Mouse (Mus musculus): ENCODE measurements at regions not wholly inside any gene's neighbourhood (a gene's known extent, or its start where the extent isn't known, plus 50 kb on each side); places are given as distances from the start of the nearest gene placed in this dataset.
"Not testable (repeated sequence)": the region's sequence is repeated elsewhere in the genome, so short reads cannot be mapped to it uniquely, and the experiment has no call there.

DNA sequence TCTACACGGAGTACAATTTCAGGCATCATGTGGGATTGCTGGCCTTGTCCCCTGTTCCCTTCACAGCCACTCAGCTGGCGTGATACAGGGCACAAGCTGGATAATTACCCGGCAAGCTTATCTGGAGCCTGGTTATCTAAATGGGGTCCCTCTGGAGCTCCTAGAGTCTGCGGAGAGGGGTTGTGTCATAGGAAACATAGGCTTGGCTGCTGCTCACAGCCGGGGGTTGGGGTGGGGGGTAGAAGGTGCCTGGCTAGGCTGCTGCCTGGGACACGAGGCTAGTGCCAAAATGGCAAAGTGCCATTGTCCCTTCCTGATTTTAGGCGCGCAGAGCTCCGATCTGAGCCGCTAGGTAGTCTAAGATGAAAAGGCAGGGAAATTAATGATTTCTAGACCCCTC lies 88.6 kb downstream of the Phlda1 start:
- no peak for ATAC-seq (ENCODE audit: low FRiP score)
- H3K9ac ChIP-seq, result no peak overlapping the region
- 75% methylated on average over 10 of the region's 10 CpGs for WGBS

DNA sequence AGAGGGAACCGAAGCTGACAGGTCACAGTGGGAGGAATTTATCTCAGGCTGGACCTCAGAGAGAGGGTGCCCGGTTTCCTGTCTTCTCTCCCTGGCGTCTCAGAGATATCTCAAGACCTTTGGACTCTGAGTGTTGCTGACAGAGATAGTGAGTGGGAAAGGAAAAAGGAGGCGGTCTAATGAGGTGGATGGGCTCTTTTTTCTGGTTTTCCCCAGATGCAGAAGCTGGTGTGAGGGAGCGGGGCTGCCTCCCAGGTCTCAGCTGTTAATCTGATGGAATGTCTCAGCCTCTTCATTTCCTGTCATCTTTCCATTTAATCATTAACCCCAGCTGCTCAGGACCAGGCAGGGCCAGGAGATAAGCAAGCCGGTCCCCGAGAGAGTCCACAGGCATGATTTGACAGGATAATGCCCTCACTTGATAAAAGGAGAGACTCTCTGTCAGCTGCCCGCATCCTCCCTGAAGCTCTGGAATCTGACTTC lies 89.5 kb downstream of the Phlda1 start:
- Histone ChIP-seq H3K4me2 (no peak overlapping the region), H3K4me3 (no peak overlapping the region), H3K9me3 (no peaks in the 10 kb centered on the region), H3K9ac (no peak overlapping the region), H3K27me3 (no peaks in the 10 kb centered on the region), H3K4me1 (replicated peaks) (peaks cover 30% of the 10 kb centered on the region), H3K27ac (peak overlapping the region; percentile 52; the same call in 1 of the 2 replicates), H3K36me3 (no peaks in the 10 kb centered on the region)
- ATAC-seq (ENCODE audit: low FRiP score), result peak; percentile 74
- WGBS, result 47% methylated on average over 8 of the region's 8 CpGs

More for the DNA sequence above, 88.6 kb downstream of the Phlda1 start:
- no peaks in the 10 kb centered on the region for H3K27me3 ChIP-seq
- no peak overlapping the region for H3K4me3 ChIP-seq
- H3K4me1 ChIP-seq (replicated peaks), result peaks cover 21% of the 10 kb centered on the region
- no peak overlapping the region for H3K4me2 ChIP-seq
- no peak overlapping the region for H3K27ac ChIP-seq
- H3K36me3 ChIP-seq, result no peaks in the 10 kb centered on the region
- no peaks in the 10 kb centered on the region for H3K9me3 ChIP-seq

GRCm38 (mm10) chr10:111598650-111599049 lies 92.6 kb downstream of the Phlda1 start:
- no peak overlapping the region for H3K4me3 ChIP-seq
- peaks cover 36% of the 10 kb centered on the region for H3K4me1 ChIP-seq (replicated peaks)
- no peak for ATAC-seq (ENCODE audit: low FRiP score)
- 88% methylated on average over 5 of the region's 5 CpGs for WGBS
- H3K9ac ChIP-seq, result no peak overlapping the region
- no peaks in the 10 kb centered on the region for H3K27me3 ChIP-seq
- H3K36me3 ChIP-seq, result no peaks in the 10 kb centered on the region
- H3K9me3 ChIP-seq, result no peaks in the 10 kb centered on the region
- no peak overlapping the region for H3K4me2 ChIP-seq
- no peak overlapping the region for H3K27ac ChIP-seq

DNA sequence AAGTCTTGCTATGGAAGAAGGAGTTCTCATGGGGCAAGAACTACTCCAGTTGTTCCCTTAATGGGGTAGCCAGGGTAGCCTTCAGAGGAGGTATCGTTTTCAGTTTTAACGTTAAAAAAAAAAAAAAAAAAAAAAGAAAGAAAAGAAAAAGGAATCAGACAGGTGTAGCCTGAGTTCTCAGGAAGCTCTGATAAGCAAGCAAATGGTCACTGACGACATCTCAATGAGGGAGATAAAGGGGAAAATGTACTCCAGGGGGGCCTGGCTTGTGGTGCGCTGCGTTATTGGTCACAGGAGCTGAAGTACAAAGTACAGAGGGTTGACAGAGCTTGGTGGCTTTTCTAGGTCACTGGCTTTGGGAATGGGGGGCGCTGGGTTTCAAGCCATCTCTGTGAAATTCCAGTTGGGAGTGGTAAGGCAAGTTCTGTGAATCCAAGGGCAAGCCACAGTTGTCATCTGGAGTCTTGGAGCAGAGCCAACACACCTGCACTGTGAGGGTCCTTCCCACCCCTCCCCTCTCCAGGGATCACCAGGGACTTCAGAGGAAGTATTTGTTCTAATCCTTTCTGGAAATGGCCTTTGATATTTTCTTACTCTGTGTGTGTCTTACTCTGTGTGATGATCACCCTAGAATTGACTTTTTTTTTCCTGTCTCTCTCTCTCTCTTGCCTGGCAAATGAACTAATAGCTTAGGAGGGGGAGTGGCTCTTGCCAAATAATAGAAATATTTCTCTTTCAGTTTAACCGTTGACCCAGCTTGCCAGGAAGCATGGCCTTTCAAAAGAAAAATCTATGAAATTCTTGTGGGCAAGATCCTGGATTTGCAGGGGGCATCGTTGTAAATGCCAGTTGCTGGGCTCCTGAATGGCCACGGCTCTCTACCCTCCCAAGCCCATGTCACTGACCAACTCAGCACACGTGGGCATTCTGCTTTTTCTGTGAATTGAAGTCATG lies 93.5 kb downstream of the Phlda1 start:
- Histone ChIP-seq H3K27me3 (no peaks in the 10 kb centered on the region), H3K27ac (0 out of 2 replicates have a peak overlapping the region, but pooled peaks have one; percentile 30), H3K9me3 (no peaks in the 10 kb centered on the region), H3K4me1 (replicated peaks) (peaks cover 35% of the 10 kb centered on the region), H3K4me3 (no peak overlapping the region), H3K9ac (no peak overlapping the region), H3K4me2 (no peak overlapping the region), H3K36me3 (no peaks in the 10 kb centered on the region)
- WGBS, result 63% methylated on average over 10 of the region's 10 CpGs
- no peak for ATAC-seq (ENCODE audit: low FRiP score)

DNA sequence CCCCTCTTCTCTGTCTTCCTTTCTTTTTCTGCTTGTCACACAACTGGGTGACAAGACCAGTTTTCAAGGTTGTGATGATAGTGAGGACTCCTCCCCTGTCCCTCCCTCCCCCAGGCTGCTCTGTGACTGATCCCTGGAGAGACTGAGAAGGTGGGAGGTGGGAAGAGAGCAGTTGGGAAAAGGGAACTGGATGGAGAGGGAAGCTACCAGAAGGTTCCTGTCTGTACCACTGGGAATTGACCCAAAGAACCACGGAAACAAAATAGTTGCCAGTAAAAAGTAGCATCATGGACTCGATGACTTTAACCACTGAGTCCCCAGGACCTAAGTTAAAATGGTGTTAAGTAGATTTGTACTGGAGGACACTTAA lies 94.2 kb downstream of the Phlda1 start:
- Histone ChIP-seq H3K4me2 (no peak overlapping the region), H3K4me1 (replicated peaks) (peaks cover 30% of the 10 kb centered on the region), H3K4me3 (no peak overlapping the region), H3K27ac (peak overlapping the region; percentile 30), H3K36me3 (no peaks in the 10 kb centered on the region), H3K27me3 (no peaks in the 10 kb centered on the region), H3K9ac (no peak overlapping the region), H3K9me3 (no peaks in the 10 kb centered on the region)
- ATAC-seq (ENCODE audit: low FRiP score), result no peak; the same call in 1 of the 2 replicates
- 69% methylated on average over 2 of the region's 2 CpGs for WGBS

GRCm38 (mm10) chr10:111600677-111601099 lies 94.6 kb downstream of the Phlda1 start:
- ATAC-seq (ENCODE audit: low FRiP score), result peak; percentile 81
- Histone ChIP-seq H3K4me1 (replicated peaks) (peaks cover 25% of the 10 kb centered on the region), H3K9me3 (no peaks in the 10 kb centered on the region), H3K36me3 (no peaks in the 10 kb centered on the region), H3K4me2 (no peak overlapping the region), H3K9ac (no peak overlapping the region), H3K27ac (peak overlapping the region; percentile 30), H3K27me3 (no peaks in the 10 kb centered on the region), H3K4me3 (no peak overlapping the region)
- 28% methylated on average over 2 of the region's 2 CpGs for WGBS

DNA sequence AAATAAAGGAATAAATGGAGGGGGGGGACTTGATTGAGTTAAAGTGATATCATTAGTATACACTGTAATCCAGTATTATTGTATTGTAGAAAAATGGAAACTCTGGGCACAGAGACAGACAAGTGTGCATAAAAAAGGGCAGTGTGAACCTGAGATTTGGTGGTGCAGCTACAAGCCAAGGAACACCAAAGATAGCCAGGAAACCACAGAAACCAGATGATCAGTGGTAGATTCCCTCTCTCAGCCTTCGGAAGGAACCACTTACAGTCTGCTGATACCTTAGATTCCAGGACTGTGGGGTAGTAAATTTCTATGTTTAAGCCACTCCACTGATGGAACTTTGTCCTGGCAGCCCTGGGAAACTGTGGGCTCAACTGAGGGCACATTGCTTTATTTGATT lies 97.1 kb downstream of the Phlda1 start:
- no peak for ATAC-seq (ENCODE audit: low FRiP score)
- no peak overlapping the region for H3K4me2 ChIP-seq

GRCm38 (mm10) chr10:111607381-111607780 lies 101.3 kb downstream of the Phlda1 start:
- H3K4me1 ChIP-seq (replicated peaks); H3K9ac ChIP-seq; H3K4me2 ChIP-seq; H3K4me3 ChIP-seq; ATAC-seq (ENCODE audit: low FRiP score); H3K27ac ChIP-seq; H3K36me3 ChIP-seq; H3K27me3 ChIP-seq; H3K9me3 ChIP-seq: not testable (repeated sequence)
- 84% methylated on average over 2 of the region's 2 CpGs for WGBS

More for the DNA sequence above, 97.1 kb downstream of the Phlda1 start:
- H3K4me3 ChIP-seq, result no peak overlapping the region
- no peaks in the 10 kb centered on the region for H3K9me3 ChIP-seq
- H3K27ac ChIP-seq, result no peak overlapping the region
- WGBS, result 100% methylated on average over 1 of the region's 1 CpGs
- peaks cover 19% of the 10 kb centered on the region for H3K4me1 ChIP-seq (replicated peaks)
- H3K27me3 ChIP-seq, result no peaks in the 10 kb centered on the region
- H3K9ac ChIP-seq, result no peak overlapping the region
- no peaks in the 10 kb centered on the region for H3K36me3 ChIP-seq

DNA sequence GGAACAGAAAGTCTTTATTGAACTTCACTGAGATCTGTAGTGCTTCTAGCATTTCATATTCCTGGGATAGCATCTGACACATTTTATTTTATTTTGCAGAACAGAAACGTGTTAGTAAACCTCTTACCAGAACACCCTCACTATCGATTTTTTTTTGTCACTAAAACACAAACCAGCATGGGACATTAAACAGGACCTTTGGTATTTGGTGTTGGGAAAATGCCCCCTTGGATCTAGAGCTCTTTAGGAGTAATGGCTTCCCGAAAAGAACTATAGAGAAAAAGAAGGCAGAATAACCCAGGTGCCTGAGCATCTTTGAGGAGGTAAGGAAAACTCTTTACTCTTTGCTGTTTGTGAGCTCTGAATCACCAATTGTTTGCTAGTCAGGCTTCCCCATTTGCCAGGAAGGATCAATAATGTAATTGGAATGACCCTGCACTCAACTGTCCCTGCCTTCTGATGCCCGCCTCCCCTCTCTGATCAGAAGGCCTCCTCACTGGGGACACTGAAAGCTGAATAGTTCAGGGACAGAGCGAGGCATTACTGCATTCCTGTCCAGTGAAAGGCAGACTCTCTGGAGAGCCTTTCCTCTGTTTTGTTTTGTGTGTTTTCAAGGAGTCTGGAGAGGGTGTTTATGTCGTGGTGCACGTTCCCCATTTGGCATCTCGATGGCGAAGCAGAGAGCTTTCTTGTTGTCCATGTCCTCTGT lies 102.5 kb downstream of the Phlda1 start:
- H3K27ac ChIP-seq, result no peak overlapping the region
- no peak overlapping the region for H3K4me3 ChIP-seq
- H3K9me3 ChIP-seq, result no peaks in the 10 kb centered on the region
- no peak for ATAC-seq (ENCODE audit: low FRiP score)
- no peaks in the 10 kb centered on the region for H3K27me3 ChIP-seq
- H3K36me3 ChIP-seq, result no peaks in the 10 kb centered on the region
- no peaks in the 10 kb centered on the region for H3K4me1 ChIP-seq (replicated peaks)
- no peak overlapping the region for H3K4me2 ChIP-seq
- WGBS, result 68% methylated on average over 9 of the region's 9 CpGs
- H3K9ac ChIP-seq, result no peak overlapping the region

DNA sequence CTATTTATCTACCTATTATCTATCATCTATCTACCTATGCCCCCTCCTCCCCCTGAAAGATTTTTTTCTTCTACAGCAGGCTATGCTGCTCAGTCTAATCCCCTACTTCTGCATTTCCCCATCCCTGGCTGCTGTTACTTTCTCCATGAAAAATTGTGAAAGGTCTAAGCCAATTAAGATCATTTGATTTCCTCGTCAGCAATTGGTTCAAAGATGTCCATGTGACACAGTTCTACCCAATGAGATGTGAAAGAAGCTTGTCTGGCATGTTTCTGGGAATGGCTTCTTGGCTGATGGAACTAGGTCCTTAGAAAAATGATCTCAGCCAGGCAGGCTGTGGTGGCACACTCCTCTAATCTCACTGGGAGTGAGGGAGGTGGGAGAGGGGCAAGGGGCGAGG lies 103.8 kb downstream of the Phlda1 start:
- Histone ChIP-seq H3K27ac (no peak overlapping the region), H3K4me3 (no peak overlapping the region), H3K4me1 (replicated peaks) (no peaks in the 10 kb centered on the region), H3K27me3 (no peaks in the 10 kb centered on the region), H3K9me3 (no peaks in the 10 kb centered on the region), H3K36me3 (no peaks in the 10 kb centered on the region), H3K9ac (no peak overlapping the region), H3K4me2 (no peak overlapping the region)
- no peak for ATAC-seq (ENCODE audit: low FRiP score)
- 94% methylated on average over 2 of the region's 2 CpGs for WGBS

- 84% methylated on average over 11 of the region's 11 CpGs for WGBS
- H3K27ac ChIP-seq, result no peak overlapping the region
- no peaks in the 10 kb centered on the region for H3K36me3 ChIP-seq
- H3K4me2 ChIP-seq, result no peak overlapping the region
- H3K9me3 ChIP-seq, result no peaks in the 10 kb centered on the region
- H3K27me3 ChIP-seq, result 0 out of 2 replicates have a peak, but pooled peaks cover 6% of the 10 kb centered on the region
- no peak for ATAC-seq (ENCODE audit: low FRiP score)
- H3K4me3 ChIP-seq, result no peak overlapping the region
- peaks cover 3% of the 10 kb centered on the region for H3K4me1 ChIP-seq (replicated peaks)
- H3K9ac ChIP-seq, result no peak overlapping the region
Observed at GRCm38 (mm10) chr10:111619627-111620270, 113.7 kb downstream of the Phlda1 start.

Measured in hindbrain, embryonic 13.5 days (tissue).